Mouse (Mus musculus) urinary bladder, postnatal 25 days (tissue): ENCODE results near the gene Gpank1.

ENCODE experiments used
- DNase-seq: peaks from one replicate; pipeline ENCODE4 v3.0.0; 2022; ENCODE audit warnings: low spot score

The Gpank1 gene

GRCm38 (mm10) chr17:35121143-35121799 lies at the start of gene Gpank1:
Gpank1 (plus strand) TSS chr17:35121455.
- peak; percentile 95 for DNase-seq

- DNase-seq: no peak
Observed at GRCm38 (mm10) chr17:35074097-35074496, 47.2 kb upstream of the Gpank1 start.

GRCm38 (mm10) chr17:35076507-35077176 lies 44.6 kb upstream of the Gpank1 start, which contains the start of gene Ly6g6e:
Ly6g6e (plus strand) TSS chr17:35076902.
- DNase-seq: no peak

GRCm38 (mm10) chr17:35077285-35077684 lies 44.0 kb upstream of the Gpank1 start:
- no peak for DNase-seq

GRCm38 (mm10) chr17:35077786-35078233 lies 43.4 kb upstream of the Gpank1 start, which contains the start of gene Ly6g6d:
Ly6g6d (minus strand) TSS chr17:35078065.
- peak; percentile 44 for DNase-seq

- DNase-seq: no peak
Observed at GRCm38 (mm10) chr17:35079778-35080177, 41.5 kb upstream of the Gpank1 start.

- no peak for DNase-seq
Observed at GRCm38 (mm10) chr17:35080248-35080647, 41.0 kb upstream of the Gpank1 start.

GRCm38 (mm10) chr17:35080710-35081109 lies 40.5 kb upstream of the Gpank1 start:
- DNase-seq: no peak

- DNase-seq: no peak
Observed at GRCm38 (mm10) chr17:35082841-35083576, 38.2 kb upstream of the Gpank1 start.

- no peak for DNase-seq
Observed at GRCm38 (mm10) chr17:35083929-35084497, 37.2 kb upstream of the Gpank1 start.

GRCm38 (mm10) chr17:35085208-35085865 lies 35.9 kb upstream of the Gpank1 start, which contains the start of gene Ly6g6f:
Ly6g6f (minus strand) TSS chr17:35085610.
- no peak for DNase-seq

- no peak for DNase-seq
Observed at GRCm38 (mm10) chr17:35088151-35088550, 33.1 kb upstream of the Gpank1 start.

- DNase-seq: peak; percentile 88
Observed at GRCm38 (mm10) chr17:35088825-35089644, 32.2 kb upstream of the Gpank1 start, which contains the start of gene Abhd16a. Abhd16a (plus strand) TSS chr17:35089263.

- no peak for DNase-seq
Observed at GRCm38 (mm10) chr17:35090166-35090932, 30.9 kb upstream of the Gpank1 start.

GRCm38 (mm10) chr17:35092403-35093198 lies 28.7 kb upstream of the Gpank1 start:
- DNase-seq: no peak

GRCm38 (mm10) chr17:35094475-35095365 lies 26.5 kb upstream of the Gpank1 start:
- no peak for DNase-seq

GRCm38 (mm10) chr17:35096597-35096996 lies 24.7 kb upstream of the Gpank1 start:
- no peak for DNase-seq

- DNase-seq: no peak
Observed at GRCm38 (mm10) chr17:35097164-35097655, 24.0 kb upstream of the Gpank1 start.
